Mouse (Mus musculus): ENCODE results near the gene Cdkal1. TPM values are rescaled to one million over a fixed set of nuclear protein-coding genes. Genes with fewer than 3 reads are reported as not detected.

Gene Cdkal1
- total RNA-seq, 1 experiment = 20.8 TPM

GRCm38 (mm10) chr13:29405316-29405715 lies 450.2 kb downstream of the Cdkal1 start:
- H3K9ac ChIP-seq (ENCODE audit: insufficient read depth, low read depth, low read length, poor library complexity, severe bottlenecking) = no peak overlapping the region
- H3K9me3 ChIP-seq (ENCODE audit: control insufficient read depth, insufficient read depth, low read depth, low read length) = no peaks in the 10 kb centered on the region
- no peaks in the 10 kb centered on the region for H3K36me3 ChIP-seq (ENCODE audit: control insufficient read depth, insufficient read depth, low read length, poor library complexity, severe bottlenecking)
- TF ChIP-seq ZNF384 (IDR thresholded peaks at IDR 0.05; ENCODE audit: low read depth, low read length) (no peak), CHD2 (IDR thresholded peaks at IDR 0.05; ENCODE audit: low read depth, low read length) (no peak)
- H3K27ac ChIP-seq (ENCODE audit: insufficient read depth, low read depth, low read length, poor library complexity, severe bottlenecking) = no peak overlapping the region
- in situ Hi-C loops (cut with MboI; ENCODE audit: low sequenced_read_pairs in 2 of 2, unreplicated experiment in 2 of 2) = no loop called here
- H3K4me1 ChIP-seq (ENCODE audit: control insufficient read depth in 2 of 2, insufficient read depth in 2 of 2, low read length in 2 of 2, poor library complexity in 1 of 2) = no peaks in the 10 kb centered on the region
- no peak overlapping the region for H3K4me3 ChIP-seq (ENCODE audit: insufficient read depth in 1 of 2, low read depth in 1 of 2, low read length in 2 of 2, poor library complexity in 1 of 2, severe bottlenecking in 1 of 2)
- DNase-seq (ENCODE audit: low read depth, low spot score) = no peak

GRCm38 (mm10) chr13:29403217-29403616 lies 452.3 kb downstream of the Cdkal1 start:
- TF ChIP-seq HCFC1 (IDR thresholded peaks at IDR 0.05; ENCODE audit: borderline replicate concordance, insufficient read depth, low read length) (no peak), MAFK (IDR thresholded peaks at IDR 0.05; ENCODE audit: insufficient read depth, low read depth, low read length) (no peak), ZNF384 (IDR thresholded peaks at IDR 0.05; ENCODE audit: low read depth, low read length) (no peak), ZC3H11A (IDR thresholded peaks at IDR 0.05; ENCODE audit: borderline replicate concordance, low read depth, low read length) (no peak), CHD2 (IDR thresholded peaks at IDR 0.05; ENCODE audit: low read depth, low read length) (no peak)
- DNase-seq (ENCODE audit: low read depth, low spot score) = no peak
- H3K4me3 ChIP-seq (ENCODE audit: insufficient read depth in 1 of 2, low read depth in 1 of 2, low read length in 2 of 2, poor library complexity in 1 of 2, severe bottlenecking in 1 of 2) = no peak overlapping the region
- in situ Hi-C loops (cut with MboI; ENCODE audit: low sequenced_read_pairs in 2 of 2, unreplicated experiment in 2 of 2) = no loop called here
- no peaks in the 10 kb centered on the region for H3K9me3 ChIP-seq (ENCODE audit: control insufficient read depth, insufficient read depth, low read depth, low read length)
- H3K36me3 ChIP-seq (ENCODE audit: control insufficient read depth, insufficient read depth, low read length, poor library complexity, severe bottlenecking) = no peaks in the 10 kb centered on the region
- H3K9ac ChIP-seq (ENCODE audit: insufficient read depth, low read depth, low read length, poor library complexity, severe bottlenecking) = no peak overlapping the region
- no peaks in the 10 kb centered on the region for H3K4me1 ChIP-seq (ENCODE audit: control insufficient read depth in 2 of 2, insufficient read depth in 2 of 2, low read length in 2 of 2, poor library complexity in 1 of 2)
- no peak overlapping the region for H3K27ac ChIP-seq (ENCODE audit: insufficient read depth, low read depth, low read length, poor library complexity, severe bottlenecking)

- Histone ChIP-seq H3K9ac (ENCODE audit: insufficient read depth, low read depth, low read length, poor library complexity, severe bottlenecking) (no peak overlapping the region), H3K36me3 (ENCODE audit: control insufficient read depth, insufficient read depth, low read length, poor library complexity, severe bottlenecking) (no peaks in the 10 kb centered on the region), H3K4me3 (ENCODE audit: insufficient read depth in 1 of 2, low read depth in 1 of 2, low read length in 2 of 2, poor library complexity in 1 of 2, severe bottlenecking in 1 of 2) (no peak overlapping the region), H3K9me3 (ENCODE audit: control insufficient read depth, insufficient read depth, low read depth, low read length) (no peaks in the 10 kb centered on the region), H3K27ac (ENCODE audit: insufficient read depth, low read depth, low read length, poor library complexity, severe bottlenecking) (no peak overlapping the region), H3K4me1 (ENCODE audit: control insufficient read depth in 2 of 2, insufficient read depth in 2 of 2, low read length in 2 of 2, poor library complexity in 1 of 2) (no peaks in the 10 kb centered on the region)
- no peak for TF ChIP-seq MAFK (IDR thresholded peaks at IDR 0.05; ENCODE audit: insufficient read depth, low read depth, low read length)
- TF ChIP-seq ZNF384 (IDR thresholded peaks at IDR 0.05; ENCODE audit: low read depth, low read length) = no peak
- TF ChIP-seq HCFC1 (IDR thresholded peaks at IDR 0.05; ENCODE audit: borderline replicate concordance, insufficient read depth, low read length) = no peak
- no peak for TF ChIP-seq ZC3H11A (IDR thresholded peaks at IDR 0.05; ENCODE audit: borderline replicate concordance, low read depth, low read length)
- TF ChIP-seq CHD2 (IDR thresholded peaks at IDR 0.05; ENCODE audit: low read depth, low read length) = no peak
- DNase-seq (ENCODE audit: low read depth, low spot score) = no peak
- in situ Hi-C loops (cut with MboI; ENCODE audit: low sequenced_read_pairs in 2 of 2, unreplicated experiment in 2 of 2) = no loop called here
These were observed 452.9 kb downstream of the Cdkal1 start for GRCm38 (mm10) chr13:29402526-29403040.

GRCm38 (mm10) chr13:29399908-29400307 lies 455.6 kb downstream of the Cdkal1 start:
- no peak for DNase-seq (ENCODE audit: low read depth, low spot score)
- TF ChIP-seq ZC3H11A (IDR thresholded peaks at IDR 0.05; ENCODE audit: borderline replicate concordance, low read depth, low read length) (no peak), MAFK (IDR thresholded peaks at IDR 0.05; ENCODE audit: insufficient read depth, low read depth, low read length) (no peak), ZNF384 (IDR thresholded peaks at IDR 0.05; ENCODE audit: low read depth, low read length) (no peak), HCFC1 (IDR thresholded peaks at IDR 0.05; ENCODE audit: borderline replicate concordance, insufficient read depth, low read length) (no peak), CHD2 (IDR thresholded peaks at IDR 0.05; ENCODE audit: low read depth, low read length) (no peak)
- Histone ChIP-seq H3K36me3 (ENCODE audit: control insufficient read depth, insufficient read depth, low read length, poor library complexity, severe bottlenecking) (no peaks in the 10 kb centered on the region), H3K4me3 (ENCODE audit: insufficient read depth in 1 of 2, low read depth in 1 of 2, low read length in 2 of 2, poor library complexity in 1 of 2, severe bottlenecking in 1 of 2) (no peak overlapping the region), H3K9ac (ENCODE audit: insufficient read depth, low read depth, low read length, poor library complexity, severe bottlenecking) (no peak overlapping the region), H3K4me1 (ENCODE audit: control insufficient read depth in 2 of 2, insufficient read depth in 2 of 2, low read length in 2 of 2, poor library complexity in 1 of 2) (no peaks in the 10 kb centered on the region), H3K9me3 (ENCODE audit: control insufficient read depth, insufficient read depth, low read depth, low read length) (no peaks in the 10 kb centered on the region), H3K27ac (ENCODE audit: insufficient read depth, low read depth, low read length, poor library complexity, severe bottlenecking) (no peak overlapping the region)
- in situ Hi-C loops (cut with MboI; ENCODE audit: low sequenced_read_pairs in 2 of 2, unreplicated experiment in 2 of 2) = no loop called here

GRCm38 (mm10) chr13:29398456-29398855 lies 457.0 kb downstream of the Cdkal1 start:
- TF ChIP-seq ZC3H11A (IDR thresholded peaks at IDR 0.05; ENCODE audit: borderline replicate concordance, low read depth, low read length) (no peak), HCFC1 (IDR thresholded peaks at IDR 0.05; ENCODE audit: borderline replicate concordance, insufficient read depth, low read length) (no peak), MAFK (IDR thresholded peaks at IDR 0.05; ENCODE audit: insufficient read depth, low read depth, low read length) (no peak), CHD2 (IDR thresholded peaks at IDR 0.05; ENCODE audit: low read depth, low read length) (no peak), ZNF384 (IDR thresholded peaks at IDR 0.05; ENCODE audit: low read depth, low read length) (no peak)
- Histone ChIP-seq H3K4me3 (ENCODE audit: insufficient read depth in 1 of 2, low read depth in 1 of 2, low read length in 2 of 2, poor library complexity in 1 of 2, severe bottlenecking in 1 of 2) (no peak overlapping the region), H3K36me3 (ENCODE audit: control insufficient read depth, insufficient read depth, low read length, poor library complexity, severe bottlenecking) (no peaks in the 10 kb centered on the region), H3K4me1 (ENCODE audit: control insufficient read depth in 2 of 2, insufficient read depth in 2 of 2, low read length in 2 of 2, poor library complexity in 1 of 2) (no peaks in the 10 kb centered on the region), H3K9ac (ENCODE audit: insufficient read depth, low read depth, low read length, poor library complexity, severe bottlenecking) (no peak overlapping the region), H3K27ac (ENCODE audit: insufficient read depth, low read depth, low read length, poor library complexity, severe bottlenecking) (no peak overlapping the region), H3K9me3 (ENCODE audit: control insufficient read depth, insufficient read depth, low read depth, low read length) (no peaks in the 10 kb centered on the region)
- no peak for DNase-seq (ENCODE audit: low read depth, low spot score)
- in situ Hi-C loops (cut with MboI; ENCODE audit: low sequenced_read_pairs in 2 of 2, unreplicated experiment in 2 of 2) = no loop called here

Data from ES-E14 (cell line).